Mouse (Mus musculus) layer of hippocampus, adult 9-11 months (tissue): Measurements from ENCODE around the gene 2410015M20Rik.

Experiments used
- DNase-seq: peaks from one replicate; pipeline ENCODE4 v3.0.0; 2022

Gene 2410015M20Rik

GRCm38 (mm10) chr17:56570287-56570686 lies 39.3 kb downstream of the 2410015M20Rik start:
- no peak for DNase-seq

GRCm38 (mm10) chr17:56567370-56567769 lies 42.2 kb downstream of the 2410015M20Rik start:
- no peak for DNase-seq

GRCm38 (mm10) chr17:56566918-56567317 lies 42.7 kb downstream of the 2410015M20Rik start:
- no peak for DNase-seq

GRCm38 (mm10) chr17:56566293-56566692 lies 43.3 kb downstream of the 2410015M20Rik start:
- no peak for DNase-seq

GRCm38 (mm10) chr17:56561866-56562265 lies 47.7 kb downstream of the 2410015M20Rik start:
- no peak for DNase-seq

- DNase-seq = no peak
Measured at GRCm38 (mm10) chr17:56560131-56560530, 49.4 kb downstream of the 2410015M20Rik start.

- no peak for DNase-seq
Measured at GRCm38 (mm10) chr17:56559386-56559785, 50.2 kb downstream of the 2410015M20Rik start.

- no peak for DNase-seq
Measured at GRCm38 (mm10) chr17:56558448-56558847, 51.1 kb downstream of the 2410015M20Rik start.
